Mouse (Mus musculus) lung, postnatal 14 days (tissue): ENCODE measurements around the gene Kcna6.
A peak's percentile ranks its signal among the peaks of the same experiment; 100 is the strongest.

Source experiments
- DNase-seq: peaks from one replicate; pipeline ENCODE4 v3.0.0; 2021

Gene Kcna6

DNA sequence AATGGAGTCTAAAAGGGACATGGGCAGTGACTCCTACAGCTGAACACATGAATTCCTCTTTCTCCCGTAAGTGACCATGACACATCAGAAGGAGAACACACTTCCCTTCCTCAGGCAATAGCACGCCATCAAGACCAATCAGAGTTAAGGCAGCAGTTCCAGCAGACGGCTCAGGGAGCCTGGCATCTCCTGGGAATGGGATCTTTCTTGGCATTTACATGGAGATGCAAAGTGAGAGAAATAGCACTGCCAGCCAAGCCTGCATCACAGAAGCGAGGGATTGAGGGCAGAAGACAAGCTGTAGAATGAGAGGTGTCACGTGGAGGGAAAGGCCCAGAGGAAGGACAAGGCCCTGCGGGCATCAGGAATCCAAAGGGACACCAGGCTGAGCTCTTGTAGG is 7.8 kb downstream of the Kcna6 start:
- no peak for DNase-seq

DNA sequence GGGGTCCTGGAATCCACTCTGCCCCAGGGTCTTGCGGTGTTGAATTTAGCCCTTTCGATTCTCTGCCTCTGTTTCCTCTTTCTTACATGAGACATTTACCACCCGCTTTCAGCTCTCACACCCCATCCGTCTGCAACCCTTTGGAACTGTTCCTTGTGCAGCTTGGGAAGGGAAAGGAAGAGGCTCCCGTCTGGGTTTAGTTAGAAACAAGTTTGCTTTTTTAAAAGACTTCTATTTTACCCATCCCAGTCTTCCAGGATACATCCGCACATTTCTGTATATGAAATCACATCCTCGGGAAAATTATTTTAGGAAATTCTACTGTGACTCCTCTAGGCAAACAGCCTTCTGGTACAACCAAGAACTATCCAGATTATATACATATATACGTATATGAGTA is 11.7 kb downstream of the Kcna6 start:
- DNase-seq: no peak

DNA sequence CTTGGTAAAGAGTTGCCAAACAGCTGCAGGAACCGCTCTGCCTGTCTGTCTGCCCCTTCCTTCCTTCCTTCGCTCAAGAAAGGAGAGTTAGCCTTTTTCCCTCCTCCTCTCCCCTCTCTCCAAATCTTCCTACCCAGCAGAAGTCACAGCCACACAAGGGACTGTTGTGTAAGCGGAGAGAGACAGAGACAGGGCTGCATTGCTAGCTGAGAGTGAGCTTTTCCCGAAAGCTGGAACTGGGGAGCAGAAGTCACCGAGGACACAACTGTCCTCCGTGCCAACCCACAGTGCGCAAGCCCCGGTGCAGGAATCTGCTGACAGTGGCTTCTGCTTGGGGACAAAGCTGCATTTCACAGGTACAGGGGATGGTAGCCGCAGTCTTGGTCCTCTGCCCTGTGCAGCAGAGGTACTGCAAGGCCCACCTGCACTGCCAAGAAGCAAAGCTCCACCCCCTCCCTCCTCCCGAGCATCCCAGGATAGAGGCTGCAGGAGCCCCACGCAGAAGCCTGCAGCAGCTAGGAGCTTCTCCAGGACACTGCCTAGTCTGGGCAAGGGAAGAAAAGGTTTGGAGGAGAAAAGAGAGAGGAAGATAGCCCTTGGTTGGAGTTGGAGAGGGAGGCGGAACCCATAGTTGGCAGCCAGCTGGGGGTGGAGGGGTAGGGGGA is 21.9 kb downstream of the Kcna6 start:
- DNase-seq: no peak

DNA sequence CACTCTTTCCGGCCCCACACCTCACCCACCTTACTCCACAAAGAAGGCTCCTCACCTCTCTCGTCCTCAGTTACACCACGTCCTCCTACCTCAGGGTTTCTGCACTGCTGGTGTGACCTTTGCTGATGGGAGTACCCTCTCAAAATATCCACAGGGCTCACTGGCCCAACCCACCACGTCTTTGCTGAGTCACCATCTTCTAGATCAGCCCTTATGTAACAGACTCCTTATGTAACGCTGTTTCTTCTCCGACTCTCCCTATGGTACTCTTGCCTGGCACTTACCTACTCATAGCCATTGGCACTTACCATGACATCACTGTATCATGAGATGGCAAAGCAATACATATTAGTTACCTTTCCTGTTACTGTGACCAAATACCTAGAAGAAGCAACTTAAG is 27.9 kb downstream of the Kcna6 start:
- DNase-seq: no peak

DNA sequence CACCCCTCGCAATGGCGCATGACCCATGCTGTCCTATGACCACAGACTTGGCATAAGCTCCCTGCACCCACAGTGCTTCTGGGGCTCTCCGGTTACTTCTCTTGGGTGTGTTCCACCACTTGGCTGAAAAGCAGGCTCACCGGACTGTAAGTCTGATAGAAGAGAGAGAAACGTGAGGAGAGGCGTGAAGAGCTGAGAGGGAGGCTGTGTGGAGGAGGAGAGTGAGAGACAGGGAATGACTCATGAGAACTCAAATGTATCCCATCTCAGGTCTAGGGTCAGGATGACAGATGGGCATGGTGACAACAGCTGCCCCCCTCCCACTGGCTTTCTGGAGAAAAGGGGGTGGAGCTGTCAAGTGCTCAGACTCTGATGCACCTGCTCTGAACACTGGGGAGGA is 34.5 kb downstream of the Kcna6 start:
- DNase-seq: no peak

DNA sequence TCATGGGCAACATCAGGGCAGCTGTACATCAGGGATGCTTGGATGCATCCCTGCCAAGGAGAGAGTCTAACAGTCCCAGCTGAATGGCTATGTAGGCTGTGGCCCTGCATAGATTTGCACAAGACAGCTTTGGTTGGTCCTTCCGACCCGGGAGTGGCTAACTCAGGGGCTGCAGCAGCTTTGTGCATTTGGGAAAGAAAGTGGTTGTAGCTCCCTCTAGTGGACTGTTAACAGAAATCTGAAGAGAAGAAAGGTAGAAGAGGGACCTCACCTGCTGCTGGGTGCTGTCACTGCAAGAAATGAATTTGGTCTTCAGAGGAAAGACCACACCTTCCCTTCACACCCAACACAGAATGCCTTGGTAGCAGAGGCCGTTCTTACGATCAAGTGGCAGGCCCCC is 36.0 kb downstream of the Kcna6 start:
- no peak for DNase-seq

DNA sequence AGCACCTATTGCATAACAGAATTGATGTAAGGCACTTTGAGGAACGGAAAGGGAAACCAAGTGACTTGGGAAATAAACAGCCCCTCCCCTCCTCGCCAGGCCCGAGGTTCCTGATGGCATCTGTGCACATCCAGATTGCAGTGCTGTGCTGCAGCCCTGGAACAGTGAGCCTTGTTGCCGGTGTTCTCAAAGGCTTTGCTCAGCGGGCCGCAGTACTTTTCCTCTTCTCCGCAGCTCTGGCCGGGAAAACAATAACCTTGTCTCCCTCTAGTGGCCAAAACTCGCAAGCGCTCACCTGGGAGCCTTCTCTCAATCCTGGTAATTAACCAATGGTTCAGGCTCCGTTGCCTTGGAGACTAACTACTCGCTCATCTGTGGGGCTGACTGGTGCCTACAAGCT is 38.4 kb downstream of the Kcna6 start:
- DNase-seq: peak; percentile 69

DNA sequence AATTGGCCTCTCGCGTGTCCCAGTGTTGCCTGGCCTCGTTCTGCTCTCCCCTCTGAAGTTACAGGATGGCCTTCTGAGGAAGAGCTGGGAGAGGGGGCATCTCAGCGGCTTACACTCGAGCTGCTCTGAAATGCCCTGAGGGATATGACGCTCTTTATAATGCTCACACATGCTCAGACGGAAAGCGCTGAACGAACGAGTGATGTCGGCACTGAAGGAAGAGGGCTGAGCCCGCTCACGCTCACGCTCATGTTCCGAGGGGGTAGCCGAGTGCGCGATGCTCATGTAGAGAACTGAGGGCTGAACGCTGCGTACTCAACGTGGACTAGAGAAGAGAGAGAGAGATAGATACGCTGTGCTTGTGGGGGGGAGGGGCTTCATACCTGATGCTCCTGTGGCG is 39.3 kb downstream of the Kcna6 start:
- no peak for DNase-seq

DNA sequence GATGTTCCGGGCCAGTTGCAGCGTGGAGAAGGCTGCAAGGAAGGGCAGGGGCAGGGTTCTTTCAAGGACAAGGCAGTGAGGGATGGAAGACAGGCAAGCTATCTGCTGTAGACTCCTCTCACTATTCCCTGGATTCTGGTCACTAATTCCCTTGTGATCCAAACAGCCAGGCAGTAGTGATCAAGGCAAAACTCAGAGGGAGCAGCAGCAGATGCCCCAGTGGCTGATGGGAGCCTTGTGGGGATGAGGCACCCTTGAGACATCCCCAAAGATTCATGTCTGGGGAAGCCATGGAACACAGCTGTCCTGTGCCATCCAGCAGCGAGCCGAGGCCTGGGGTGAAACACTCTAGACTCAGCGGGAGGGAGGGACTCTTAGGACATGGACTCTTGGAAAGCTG is 40.5 kb downstream of the Kcna6 start:
- DNase-seq: no peak

DNA sequence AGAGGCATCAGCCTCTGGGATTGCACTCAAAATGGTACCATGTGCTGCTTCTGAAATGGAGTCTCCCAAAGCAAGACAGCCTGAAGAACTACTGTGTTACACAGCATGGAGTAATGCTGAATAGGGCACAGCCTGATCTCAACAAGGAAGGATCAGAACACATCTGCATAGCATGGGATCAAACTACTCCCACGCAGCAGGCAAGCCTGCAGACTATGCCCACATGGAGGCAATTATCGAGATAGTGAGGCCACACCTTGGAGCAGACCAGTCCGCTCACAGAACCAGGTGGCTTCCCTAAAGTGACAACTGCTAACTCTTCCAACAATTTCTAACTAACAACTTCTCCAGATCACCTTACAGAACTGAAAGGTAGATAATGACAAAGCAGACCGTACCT is 53.4 kb downstream of the Kcna6 start:
- DNase-seq: no peak

DNA sequence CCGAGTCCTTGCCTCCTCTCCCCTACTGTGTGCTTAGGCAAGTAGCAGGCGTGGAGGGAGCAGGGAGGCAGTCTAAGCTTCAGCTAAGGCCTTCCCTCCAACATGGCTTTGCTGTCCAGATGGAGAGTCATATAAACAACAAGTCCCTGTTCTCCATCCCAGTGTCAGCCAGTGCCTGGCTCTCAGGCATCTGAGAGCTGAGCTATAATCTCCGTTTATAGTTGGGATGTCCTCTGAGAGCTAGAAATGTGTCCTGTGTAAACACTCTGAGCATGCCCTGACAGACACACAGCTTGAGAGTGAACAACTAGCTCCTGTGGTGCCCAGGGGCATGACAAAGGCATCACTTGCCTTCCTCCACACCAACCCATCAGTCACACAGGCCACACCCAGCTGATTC is 55.3 kb downstream of the Kcna6 start:
- no peak for DNase-seq

DNA sequence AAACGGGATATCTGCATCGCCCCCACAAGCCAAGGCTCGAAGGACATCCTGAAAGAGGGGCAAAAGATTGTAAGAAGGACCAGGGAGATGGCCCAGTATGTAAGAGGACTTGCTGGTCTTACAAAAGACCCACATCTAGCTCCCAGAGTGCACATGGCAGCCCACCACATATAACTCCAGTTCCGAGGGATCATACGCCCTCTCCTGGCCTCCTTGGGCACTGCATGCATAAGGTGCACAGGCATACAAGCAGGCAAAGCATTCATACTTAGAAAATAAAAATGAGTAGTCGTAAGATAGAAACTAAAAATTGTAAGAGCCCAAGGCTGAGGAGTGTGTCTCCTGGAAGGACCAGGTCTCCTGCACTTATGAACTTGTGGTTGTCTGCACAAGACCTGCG is 61.5 kb downstream of the Kcna6 start:
- no peak for DNase-seq

DNA sequence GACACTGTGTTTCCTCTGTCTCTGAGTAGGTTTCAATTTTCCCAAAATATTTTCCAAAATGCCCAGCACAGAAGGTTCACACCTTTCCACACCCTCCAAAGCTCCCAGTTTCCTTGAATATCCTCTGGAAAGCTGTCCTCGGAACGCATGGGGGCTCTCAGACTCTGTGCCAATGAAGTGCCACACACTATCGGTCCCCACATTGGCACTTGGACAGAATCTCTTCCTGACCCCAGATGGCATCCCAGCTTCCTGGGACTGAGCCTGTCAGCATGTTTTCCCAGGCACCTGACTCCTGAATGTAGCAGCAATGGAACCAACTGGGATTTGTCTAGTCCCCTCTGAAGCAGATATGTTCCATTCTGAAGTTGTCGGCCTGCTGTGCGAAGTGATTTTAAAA is 73.5 kb downstream of the Kcna6 start:
- no peak for DNase-seq

DNA sequence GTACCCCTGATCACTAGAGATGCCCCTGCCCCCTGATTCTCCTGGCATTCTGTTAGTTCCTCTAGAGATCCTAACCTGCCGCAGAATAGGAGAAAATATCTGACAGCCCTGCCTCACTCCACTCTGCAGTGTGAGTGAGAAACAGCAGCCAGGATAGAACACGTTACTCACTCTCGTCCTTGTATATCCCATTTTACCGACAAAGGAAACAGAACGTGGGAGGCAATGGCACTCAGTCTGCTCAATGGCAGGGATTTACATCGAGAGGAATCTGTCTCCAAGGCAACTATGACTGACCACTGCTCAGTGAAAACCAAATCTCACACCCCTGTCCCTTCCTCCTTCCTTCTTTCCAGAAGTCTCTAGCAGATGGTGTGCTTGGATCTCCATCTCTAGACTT is 74.4 kb downstream of the Kcna6 start:
- DNase-seq: no peak

DNA sequence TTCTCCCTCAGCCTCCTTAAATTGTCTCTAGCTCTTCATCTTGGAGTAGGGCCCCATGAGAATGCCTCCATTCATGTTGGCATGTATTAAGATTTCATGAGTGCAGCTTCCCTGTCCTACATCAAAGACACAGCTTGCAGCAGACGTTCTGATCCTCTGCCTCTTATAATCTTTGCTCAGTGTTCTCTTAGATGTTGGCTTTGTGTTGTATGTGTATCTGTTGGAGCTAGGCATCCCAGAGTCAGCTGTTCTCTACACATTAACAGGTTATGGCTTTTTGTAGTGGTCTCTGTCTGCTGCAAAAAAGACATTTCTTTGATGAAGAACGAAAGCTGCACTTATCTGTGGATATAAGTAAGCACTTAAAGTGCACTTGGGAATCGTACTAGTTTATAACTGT is 75.9 kb downstream of the Kcna6 start:
- no peak for DNase-seq
